Mouse (Mus musculus): Measurements from ENCODE around the gene T2. TPM values are rescaled to one million over a fixed set of nuclear protein-coding genes. Genes with fewer than 3 reads are reported as not detected.

T2 gene
- polyA plus RNA-seq, 1 experiment from 2014 or later = 0.20 TPM

DNA sequence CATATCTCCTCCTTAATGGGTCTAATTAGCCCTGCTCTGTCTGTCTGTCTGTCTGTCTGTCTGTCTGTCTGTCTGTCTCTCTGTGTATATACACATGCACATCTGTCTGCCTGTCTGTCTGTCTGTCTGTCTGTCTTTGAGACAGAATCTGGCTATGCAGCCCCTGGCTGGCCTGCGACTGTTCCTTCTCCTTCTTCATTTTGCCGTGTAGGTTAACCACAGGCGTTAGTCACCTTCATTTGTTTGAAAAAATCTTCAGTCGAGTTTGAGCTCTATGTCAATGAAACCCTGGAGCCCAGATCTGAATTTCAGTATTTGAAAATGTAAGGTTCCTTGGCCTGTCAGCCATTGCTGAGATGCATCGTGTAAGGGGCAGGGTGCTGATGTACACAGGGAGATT, 21.5 kb downstream of the T2 start:
- ATAC-seq (ENCODE audit: insufficient read depth) = no peak
- WGBS = 58% methylated on average over 5 of the region's 5 CpGs

DNA sequence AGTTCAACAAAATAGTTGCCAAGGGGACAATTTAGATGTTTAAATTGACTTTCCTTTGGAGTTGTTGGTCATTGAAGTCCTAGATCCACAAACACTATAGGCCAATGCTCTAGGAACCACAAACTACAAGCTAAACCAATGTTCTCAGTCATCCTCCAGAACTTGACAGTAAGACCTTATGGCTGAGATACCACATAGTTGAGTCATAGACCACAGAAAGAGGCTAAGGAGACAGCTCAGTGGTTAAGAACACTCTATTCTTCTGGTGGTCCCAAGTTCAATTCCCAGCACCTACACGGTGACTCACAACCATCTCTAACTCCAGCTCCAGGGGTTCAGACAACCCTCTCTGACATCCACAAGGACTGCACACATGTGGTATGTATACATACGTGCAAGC, 29.6 kb downstream of the T2 start:
- no peak overlapping the region for H3K9ac ChIP-seq
- H3K27ac ChIP-seq (ENCODE audit: low read depth) = no peak overlapping the region
- H3K27me3 ChIP-seq (ENCODE audit: insufficient read depth, low read length) = peaks cover 30% of the 10 kb centered on the region
- no peaks in the 10 kb centered on the region for H3K36me3 ChIP-seq (ENCODE audit: insufficient read depth)
- H3K9me3 ChIP-seq (ENCODE audit: low read depth, low read length) = no peaks in the 10 kb centered on the region
- no peak for ATAC-seq (ENCODE audit: insufficient read depth)
- H3K4me2 ChIP-seq = no peak overlapping the region
- no peak for TF ChIP-seq CTCF (IDR thresholded peaks at IDR 0.05; ENCODE audit: low read depth)
- H3K4me1 ChIP-seq (ENCODE audit: insufficient read depth) = no peaks in the 10 kb centered on the region
- DNase-seq = no peak
- WGBS = 93% methylated on average over 2 of the region's 2 CpGs
- H3K4me3 ChIP-seq (ENCODE audit: low read depth, low read length) = no peak overlapping the region

More for the DNA sequence above, 21.5 kb downstream of the T2 start:
- Histone ChIP-seq H3K36me3 (ENCODE audit: insufficient read depth) (no peaks in the 10 kb centered on the region), H3K27me3 (ENCODE audit: insufficient read depth, low read length) (no peaks in the 10 kb centered on the region), H3K9ac (no peak overlapping the region), H3K4me2 (no peak overlapping the region), H3K9me3 (ENCODE audit: low read depth, low read length) (no peaks in the 10 kb centered on the region), H3K4me1 (ENCODE audit: insufficient read depth) (peaks cover under 1% of the 10 kb centered on the region; the same call in 1 of the 2 replicates), H3K27ac (ENCODE audit: low read depth) (no peak overlapping the region), H3K4me3 (ENCODE audit: low read depth, low read length) (no peak overlapping the region)
- no peak for TF ChIP-seq CTCF (IDR thresholded peaks at IDR 0.05; ENCODE audit: low read depth)
- DNase-seq = no peak

GRCm38 (mm10) chr17:8388463-8388862, 32.7 kb downstream of the T2 start:
- no peaks in the 10 kb centered on the region for H3K36me3 ChIP-seq (ENCODE audit: insufficient read depth)
- DNase-seq (peak; percentile 64), ATAC-seq (ENCODE audit: insufficient read depth) (no peak)
- H3K4me1 ChIP-seq (ENCODE audit: insufficient read depth) = no peaks in the 10 kb centered on the region
- WGBS = 2% methylated on average over 13 of the region's 13 CpGs
- H3K27ac ChIP-seq (ENCODE audit: low read depth) = no peak overlapping the region
- peaks cover 46% of the 10 kb centered on the region for H3K27me3 ChIP-seq (ENCODE audit: insufficient read depth, low read length)
- H3K4me3 ChIP-seq (ENCODE audit: low read depth, low read length) = no peak overlapping the region
- H3K4me2 ChIP-seq = no peak overlapping the region
- peak; percentile 65 for TF ChIP-seq CTCF (IDR thresholded peaks at IDR 0.05; ENCODE audit: low read depth)
- no peaks in the 10 kb centered on the region for H3K9me3 ChIP-seq (ENCODE audit: low read depth, low read length)
- H3K9ac ChIP-seq = no peak overlapping the region

GRCm38 (mm10) chr17:8388990-8389789, 33.4 kb downstream of the T2 start:
- H3K27me3 ChIP-seq (ENCODE audit: insufficient read depth, low read length) = peaks cover 46% of the 10 kb centered on the region
- no peaks in the 10 kb centered on the region for H3K4me1 ChIP-seq (ENCODE audit: insufficient read depth)
- peak overlapping the region; percentile 42 for H3K4me2 ChIP-seq
- peak overlapping the region; percentile 12; the same call in 1 of the 2 replicates for H3K4me3 ChIP-seq (ENCODE audit: low read depth, low read length)
- ATAC-seq (ENCODE audit: insufficient read depth) (no peak), DNase-seq (no peak)
- no peaks in the 10 kb centered on the region for H3K36me3 ChIP-seq (ENCODE audit: insufficient read depth)
- H3K9me3 ChIP-seq (ENCODE audit: low read depth, low read length) = no peaks in the 10 kb centered on the region
- TF ChIP-seq CTCF (IDR thresholded peaks at IDR 0.05; ENCODE audit: low read depth) = no peak
- WGBS = 1% methylated on average over 28 of the region's 28 CpGs
- H3K9ac ChIP-seq = no peak overlapping the region
- no peak overlapping the region for H3K27ac ChIP-seq (ENCODE audit: low read depth)

DNA sequence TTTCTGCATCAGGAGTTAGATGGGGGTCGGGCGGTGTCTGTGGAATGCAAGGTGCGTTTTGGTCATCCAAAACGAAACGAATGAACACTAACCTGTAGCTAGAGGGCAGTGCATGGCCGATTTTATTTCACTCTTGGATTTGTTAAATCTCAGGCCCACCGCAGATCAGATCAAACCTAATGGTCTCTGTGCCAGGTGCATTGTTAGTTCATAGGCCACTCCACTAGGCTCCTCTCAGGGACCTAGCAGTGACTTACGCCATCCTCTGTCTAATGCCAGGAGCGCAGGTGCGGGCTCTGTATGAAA, 34.0 kb downstream of the T2 start:
- no peaks in the 10 kb centered on the region for H3K4me1 ChIP-seq (ENCODE audit: insufficient read depth)
- 0 out of 2 replicates have a peak overlapping the region, but pooled peaks have one; percentile 12 for H3K4me3 ChIP-seq (ENCODE audit: low read depth, low read length)
- H3K27me3 ChIP-seq (ENCODE audit: insufficient read depth, low read length) = peaks cover 46% of the 10 kb centered on the region
- no peak overlapping the region for H3K9ac ChIP-seq
- ATAC-seq (ENCODE audit: insufficient read depth) = no peak
- peak overlapping the region; percentile 42 for H3K4me2 ChIP-seq
- 4% methylated on average over 10 of the region's 10 CpGs for WGBS
- no peak overlapping the region for H3K27ac ChIP-seq (ENCODE audit: low read depth)
- no peaks in the 10 kb centered on the region for H3K36me3 ChIP-seq (ENCODE audit: insufficient read depth)
- no peak for TF ChIP-seq CTCF (IDR thresholded peaks at IDR 0.05; ENCODE audit: low read depth)
- H3K9me3 ChIP-seq (ENCODE audit: low read depth, low read length) = no peaks in the 10 kb centered on the region
- DNase-seq = no peak

DNA sequence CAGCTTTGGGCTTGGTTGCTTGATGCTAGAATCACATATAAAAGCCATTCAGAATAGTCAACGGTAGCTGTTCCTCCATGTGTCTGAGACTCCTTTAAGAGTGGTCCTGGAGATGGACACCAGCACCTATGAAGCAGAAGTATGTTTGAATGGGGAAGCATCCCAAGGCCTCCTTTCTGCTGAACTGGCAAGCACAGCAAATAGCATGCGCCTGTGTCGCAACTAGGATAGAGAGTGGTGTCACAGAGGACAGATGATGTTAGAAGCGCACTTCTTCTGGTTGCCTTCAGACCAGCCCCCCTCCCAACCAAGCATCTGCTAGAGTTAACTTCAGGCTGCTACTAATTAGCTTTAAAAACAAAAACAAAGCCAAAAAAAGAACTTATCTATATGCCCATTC, 34.7 kb downstream of the T2 start:
- Histone ChIP-seq H3K4me1 (ENCODE audit: insufficient read depth) (no peaks in the 10 kb centered on the region), H3K9ac (no peak overlapping the region), H3K27me3 (ENCODE audit: insufficient read depth, low read length) (peaks cover 46% of the 10 kb centered on the region), H3K4me3 (ENCODE audit: low read depth, low read length) (no peak overlapping the region), H3K27ac (ENCODE audit: low read depth) (no peak overlapping the region), H3K4me2 (no peak overlapping the region), H3K36me3 (ENCODE audit: insufficient read depth) (no peaks in the 10 kb centered on the region), H3K9me3 (ENCODE audit: low read depth, low read length) (no peaks in the 10 kb centered on the region)
- no peak for TF ChIP-seq CTCF (IDR thresholded peaks at IDR 0.05; ENCODE audit: low read depth)
- DNase-seq (no peak), ATAC-seq (ENCODE audit: insufficient read depth) (no peak)
- WGBS = 46% methylated on average over 4 of the region's 4 CpGs

DNA sequence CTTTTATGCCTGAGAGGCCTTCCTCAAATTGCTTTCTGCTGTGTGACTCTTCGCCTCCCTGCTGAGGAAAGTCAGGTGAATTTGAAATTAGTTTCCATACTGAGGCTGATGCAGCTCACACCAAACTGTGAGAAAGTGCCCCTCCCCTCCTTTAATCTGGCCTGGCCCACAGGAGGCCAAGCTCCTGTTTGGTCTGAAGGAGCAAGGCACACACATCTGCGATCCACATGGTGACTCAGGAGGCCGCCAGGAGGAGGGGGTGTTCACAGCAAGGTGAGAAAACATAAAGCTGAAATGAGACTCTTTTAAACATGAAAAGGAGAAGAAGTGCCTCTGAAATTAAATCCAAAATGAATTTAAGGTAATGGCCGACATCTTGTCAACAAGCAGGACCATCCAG, 40.6 kb downstream of the T2 start:
- no peak overlapping the region for H3K4me2 ChIP-seq
- H3K9ac ChIP-seq = no peak overlapping the region
- WGBS = 54% methylated on average over 4 of the region's 4 CpGs
- TF ChIP-seq CTCF (IDR thresholded peaks at IDR 0.05; ENCODE audit: low read depth) = no peak
- no peak overlapping the region for H3K4me3 ChIP-seq (ENCODE audit: low read depth, low read length)
- no peaks in the 10 kb centered on the region for H3K9me3 ChIP-seq (ENCODE audit: low read depth, low read length)
- ATAC-seq (ENCODE audit: insufficient read depth) (no peak), DNase-seq (no peak)
- H3K36me3 ChIP-seq (ENCODE audit: insufficient read depth) = no peaks in the 10 kb centered on the region
- H3K4me1 ChIP-seq (ENCODE audit: insufficient read depth) = no peaks in the 10 kb centered on the region
- no peak overlapping the region for H3K27ac ChIP-seq (ENCODE audit: low read depth)
- peaks cover 7% of the 10 kb centered on the region; the same call in 1 of the 2 replicates for H3K27me3 ChIP-seq (ENCODE audit: insufficient read depth, low read length)
